ENCODE assay signal across 1 mouse cellular context in genomic region chr8:70611849-70612248, GRCm38 (mm10).
TF ChIP-seq lines count a peak whose summit lies in the region.

No protein-coding gene starts in this region.

TF ChIP-seq in C2C12, 6 proteins besides CTCF, POLR2A, EP300 and RAD21 (continued from another document):
- TF ChIP-seq CEBPB (IDR thresholded peaks at IDR 0.05; ENCODE audit: low read depth) (no peak), MAX (IDR thresholded peaks at IDR 0.05) (no peak)
